Mouse (Mus musculus) G1E (cell line): ENCODE data around the gene Bmx.

Experiments
- CTCF ChIP-seq: IDR thresholded peaks from 2 replicates; pipeline ENCODE4 v1.5.1; 2012; ENCODE audit warnings: low read depth, low read length, inconsistent platforms, mixed read lengths
- GATA1 ChIP-seq: IDR thresholded peaks from 2 replicates; pipeline ENCODE4 v1.6.1; 2012; ENCODE audit warnings: borderline replicate concordance, low read length, inconsistent platforms, mixed read lengths

DNA sequence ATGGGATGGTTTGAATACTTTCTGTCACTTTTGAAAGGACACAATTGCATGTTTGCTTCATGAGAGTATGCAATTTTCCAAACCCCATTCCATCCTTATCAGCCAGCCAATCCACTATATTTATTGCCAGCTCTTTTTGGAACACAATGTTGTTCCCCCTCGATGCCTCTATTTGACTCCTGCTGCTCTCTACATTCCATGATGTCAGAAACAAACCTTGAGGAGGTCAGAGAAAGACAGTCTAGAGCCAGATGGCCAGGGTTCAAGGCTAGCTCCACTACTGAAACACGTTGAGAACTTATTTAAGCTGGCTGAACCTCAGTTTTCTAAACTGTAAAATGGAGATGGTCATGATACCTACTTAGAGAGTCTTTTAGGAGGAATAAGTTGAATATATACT, 48.3 kb upstream of the Bmx start:
- TF ChIP-seq CTCF (no peak), GATA1 (no peak)
